Mouse (Mus musculus) liver, embryonic 11.5 days (tissue): ENCODE data around the gene Gm35549. TPM values are rescaled to one million over a fixed set of nuclear protein-coding genes. Genes with fewer than 3 reads are reported as not detected.

Experiments
- ATAC-seq: fragments of 200-750 bp; cut with Nextera tagmentation; replicated peaks from 2 replicates; pipeline ENCODE4 v1.8.0; 2017; ENCODE audit warnings: moderate number of reproducible peaks, mild to moderate bottlenecking, moderate TSS enrichment, moderate library complexity; ENCODE audit not compliant: low FRiP score
- DNase-seq: peaks from one replicate; pipeline ENCODE4 v3.0.0-alpha.2; 2017; ENCODE audit warnings: low spot score
- H3K27ac ChIP-seq: fragments of 300-500 bp; sonication (generic); 2 replicates; pipeline ENCODE4 v1.5.1; 2014; ENCODE audit warnings: mild to moderate bottlenecking, low read depth, low read length, control low read depth
- H3K27me3 ChIP-seq: fragments of 300-500 bp; sonication (generic); replicated peaks from 2 replicates; pipeline ENCODE4 v1.6.1; 2014; ENCODE audit warnings: low read length, mixed read lengths; ENCODE audit not compliant: control insufficient read depth, insufficient read depth
- H3K36me3 ChIP-seq: fragments of 300-500 bp; sonication (generic); 2 replicates; pipeline ENCODE4 v1.6.1; 2014; ENCODE audit warnings: mild to moderate bottlenecking, low read length, moderate library complexity, mixed read lengths; ENCODE audit not compliant: control insufficient read depth, insufficient read depth
- H3K4me1 ChIP-seq: fragments of 300-500 bp; sonication (generic); replicated peaks from 2 replicates; pipeline ENCODE4 v1.6.1; 2014; ENCODE audit warnings: low read length, mixed read lengths; ENCODE audit not compliant: control insufficient read depth, insufficient read depth
- H3K4me2 ChIP-seq: fragments of 300-500 bp; sonication (generic); 2 replicates; pipeline ENCODE4 v1.6.1; 2014; ENCODE audit warnings: mild to moderate bottlenecking, control low read depth, moderate library complexity
- H3K4me3 ChIP-seq: fragments of 300-500 bp; sonication (generic); 2 replicates; pipeline ENCODE4 v1.5.1; 2014; ENCODE audit warnings: low read depth, low read length, control low read depth
- H3K9ac ChIP-seq: fragments of 300-500 bp; sonication (generic); 2 replicates; pipeline ENCODE4 v1.6.1; 2014; ENCODE audit warnings: low read depth, low read length, control low read depth
- H3K9me3 ChIP-seq: fragments of 300-500 bp; sonication (generic); 2 replicates; pipeline ENCODE4 v1.6.1; 2016; ENCODE audit warnings: low read length, inconsistent platforms, mixed read lengths; ENCODE audit not compliant: control insufficient read depth
- WGBS: fragments of 180-500 bp; shearing (Covaris S2); extraction: QIAGEN DNeasy Blood & Tissue Kit; methylation state at CpG from one replicate; pipeline ENCODE4 v1.1.7; 2014; 5-methylcytosine and 5-hydroxymethylcytosine counted together
- polyA plus RNA-seq: library from polyadenylated mRNA; unstranded; fragments of >200 nt; fragmentation: Nextera tagmentation; extraction: Ambion mirVana; gene quantifications from 2 replicates; pipeline ENCODE4 v1.2.1, GENCODE M21; 2014

Gene Gm35549
- not detected in 2 replicates for polyA plus RNA-seq

DNA sequence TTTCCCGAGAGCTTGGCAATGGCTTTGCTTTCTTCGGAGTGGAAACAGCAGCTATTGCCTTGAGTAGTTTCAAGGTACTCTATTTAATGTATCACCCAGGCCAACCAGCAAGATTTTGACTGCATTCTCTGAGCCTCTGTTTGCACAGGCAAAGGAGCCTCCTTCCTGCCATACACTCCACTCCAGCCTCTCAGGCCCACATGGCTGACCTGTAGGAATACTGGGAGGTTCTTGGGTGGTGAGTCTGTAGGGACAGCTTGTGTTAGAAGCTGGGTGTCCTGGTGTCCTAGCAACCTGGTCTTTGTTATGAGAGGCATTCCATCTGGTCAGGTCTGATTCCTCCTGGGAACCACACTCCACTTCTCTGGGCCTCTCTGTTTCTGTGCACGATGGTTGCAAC, at the start of gene Gm35549:
Gene Gm35549, minus strand, starts transcription at position 276 of the 400 bp plus-strand sequence.
- Histone ChIP-seq H3K9ac (no peak within 1 kb of the TSS), H3K4me2 (no peak within 1 kb of the TSS), H3K4me3 (no peak within 1 kb of the TSS), H3K36me3 (peaks cover 3% of the 10 kb centered on the region; the same call in 1 of the 2 replicates), H3K4me1 (no peaks in the 10 kb centered on the region), H3K27ac (no peak within 1 kb of the TSS), H3K9me3 (no peaks in the 10 kb centered on the region; the same call in 1 of the 2 replicates), H3K27me3 (no peaks in the 10 kb centered on the region)
- ATAC-seq (no peak), DNase-seq (no peak)
- 83% methylated on average over 3 of the region's 3 CpGs for WGBS

DNA sequence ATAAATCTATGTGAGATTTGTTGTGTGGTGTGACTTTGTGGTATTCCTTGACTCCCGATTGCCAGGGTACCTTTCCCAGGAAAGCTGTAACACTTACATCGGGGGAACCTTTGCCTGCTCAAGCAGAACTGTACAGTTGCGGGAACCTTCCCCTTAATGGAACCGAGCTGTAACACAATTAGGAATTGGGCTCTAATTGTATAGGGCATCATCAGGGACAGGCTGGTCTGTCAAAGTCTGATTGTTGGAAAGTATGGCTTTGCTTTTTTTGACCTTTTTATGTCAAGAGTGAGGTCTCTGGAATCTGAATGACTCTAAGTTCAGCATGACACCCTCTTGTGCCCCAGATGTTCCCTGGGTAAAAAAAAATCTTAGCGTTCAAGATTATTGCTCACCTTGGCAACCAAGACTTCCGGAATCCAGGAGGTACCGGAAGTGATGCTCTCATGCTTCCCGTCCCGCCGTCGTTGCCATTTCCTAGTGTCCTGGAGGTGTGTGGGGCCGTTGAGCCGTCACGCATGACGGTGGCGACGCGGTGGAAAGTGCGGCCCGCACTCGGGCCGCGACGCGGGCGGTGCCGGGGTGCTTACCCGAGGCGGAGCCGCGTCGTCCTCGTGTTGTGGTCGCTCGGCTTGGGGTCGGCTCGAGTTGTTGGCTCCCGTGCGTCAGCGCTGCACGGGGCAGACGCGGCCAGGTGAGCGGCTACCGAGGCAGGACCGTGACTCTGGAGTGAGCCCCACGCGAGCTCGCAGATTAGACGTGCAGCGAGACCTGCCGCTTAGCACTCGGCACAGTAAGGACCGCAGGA, 42.7 kb upstream of the Gm35549 start:
- H3K4me3 ChIP-seq = peak overlapping the region; percentile 65
- H3K4me2 ChIP-seq = peak overlapping the region; percentile 91
- DNase-seq (peak; percentile 51), ATAC-seq (peak; percentile 70)
- H3K9ac ChIP-seq = peak overlapping the region; percentile 79
- no peaks in the 10 kb centered on the region for H3K36me3 ChIP-seq
- H3K9me3 ChIP-seq = no peaks in the 10 kb centered on the region
- H3K27ac ChIP-seq = no peak overlapping the region
- no peaks in the 10 kb centered on the region for H3K4me1 ChIP-seq
- H3K27me3 ChIP-seq = no peaks in the 10 kb centered on the region
- 6% methylated on average over 54 of the region's 54 CpGs for WGBS

- ATAC-seq = no peak
- H3K27me3 ChIP-seq = no peaks in the 10 kb centered on the region
- H3K27ac ChIP-seq = no peak within 1 kb of the TSS
- 75% methylated on average over 3 of the region's 3 CpGs for WGBS
- H3K4me1 ChIP-seq = no peaks in the 10 kb centered on the region
- no peak within 1 kb of the TSS for H3K9ac ChIP-seq
- no peaks in the 10 kb centered on the region for H3K36me3 ChIP-seq
- DNase-seq = no peak
- H3K4me3 ChIP-seq = peak within 1 kb of the TSS; percentile 65
- H3K4me2 ChIP-seq = peak within 1 kb of the TSS; percentile 91
- no peaks in the 10 kb centered on the region for H3K9me3 ChIP-seq
Observed at GRCm38 (mm10) chr9:122885385-122885784, 41.5 kb upstream of the Gm35549 start, which contains the start of gene Zkscan7. TSS of gene Zkscan7 (plus strand) at chr9:122885685.

DNA sequence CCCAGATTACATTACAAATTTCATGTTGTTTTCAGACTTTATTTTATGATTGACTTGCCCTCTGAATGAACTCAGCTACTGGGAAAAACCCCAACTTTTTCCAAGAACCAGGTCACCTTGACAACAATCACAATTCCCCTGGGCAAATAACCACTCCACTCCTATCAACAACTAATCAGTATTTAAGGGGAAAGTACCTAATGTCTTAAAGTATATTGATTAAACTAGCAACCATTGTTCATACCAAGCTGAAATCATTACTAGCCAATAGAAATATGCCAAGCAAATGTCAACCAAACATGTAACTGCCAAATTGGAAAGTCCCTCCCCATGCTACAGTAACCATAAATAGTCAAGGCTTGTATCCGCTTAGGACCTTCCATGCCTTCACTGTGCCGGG, 31.3 kb upstream of the Gm35549 start:
- no peak overlapping the region for H3K4me2 ChIP-seq
- no peak overlapping the region for H3K9ac ChIP-seq
- H3K4me1 ChIP-seq = no peaks in the 10 kb centered on the region
- ATAC-seq (no peak), DNase-seq (no peak)
- H3K36me3 ChIP-seq = no peaks in the 10 kb centered on the region
- no peak overlapping the region for H3K4me3 ChIP-seq
- no peaks in the 10 kb centered on the region; the same call in 1 of the 2 replicates for H3K9me3 ChIP-seq
- no peak overlapping the region for H3K27ac ChIP-seq
- WGBS = 83% methylated on average over 2 of the region's 2 CpGs
- H3K27me3 ChIP-seq = no peaks in the 10 kb centered on the region

- no peaks in the 10 kb centered on the region for H3K36me3 ChIP-seq
- no peak overlapping the region for H3K4me3 ChIP-seq
- H3K9me3 ChIP-seq = no peaks in the 10 kb centered on the region; the same call in 1 of the 2 replicates
- DNase-seq = no peak
- H3K9ac ChIP-seq = no peak overlapping the region
- no peak overlapping the region for H3K27ac ChIP-seq
- ATAC-seq = no peak
- no peaks in the 10 kb centered on the region for H3K27me3 ChIP-seq
- no peaks in the 10 kb centered on the region for H3K4me1 ChIP-seq
- H3K4me2 ChIP-seq = no peak overlapping the region
- 58% methylated on average over 1 of the region's 1 CpGs for WGBS
Observed at GRCm38 (mm10) chr9:122874653-122875052, 30.8 kb upstream of the Gm35549 start.

GRCm38 (mm10) chr9:122872595-122872994, 28.8 kb upstream of the Gm35549 start:
- Histone ChIP-seq H3K9ac (no peak overlapping the region), H3K4me1 (no peaks in the 10 kb centered on the region), H3K4me3 (no peak overlapping the region), H3K36me3 (no peaks in the 10 kb centered on the region), H3K27ac (no peak overlapping the region), H3K4me2 (no peak overlapping the region), H3K9me3 (no peaks in the 10 kb centered on the region; the same call in 1 of the 2 replicates), H3K27me3 (no peaks in the 10 kb centered on the region)
- ATAC-seq (no peak), DNase-seq (no peak)
- WGBS = 79% methylated on average over 4 of the region's 4 CpGs

- DNase-seq (no peak), ATAC-seq (no peak; the same call in 1 of the 2 replicates)
- Histone ChIP-seq H3K4me2 (peak overlapping the region; percentile 83), H3K4me3 (peak overlapping the region; percentile 74), H3K27me3 (no peaks in the 10 kb centered on the region), H3K4me1 (peaks cover 8% of the 10 kb centered on the region), H3K36me3 (peaks cover 16% of the 10 kb centered on the region), H3K9ac (peak overlapping the region; percentile 95), H3K27ac (no peak overlapping the region), H3K9me3 (peaks cover 10% of the 10 kb centered on the region)
- WGBS = 78% methylated on average over 4 of the region's 4 CpGs
Observed at GRCm38 (mm10) chr9:122866192-122866591, 22.4 kb upstream of the Gm35549 start.

DNA sequence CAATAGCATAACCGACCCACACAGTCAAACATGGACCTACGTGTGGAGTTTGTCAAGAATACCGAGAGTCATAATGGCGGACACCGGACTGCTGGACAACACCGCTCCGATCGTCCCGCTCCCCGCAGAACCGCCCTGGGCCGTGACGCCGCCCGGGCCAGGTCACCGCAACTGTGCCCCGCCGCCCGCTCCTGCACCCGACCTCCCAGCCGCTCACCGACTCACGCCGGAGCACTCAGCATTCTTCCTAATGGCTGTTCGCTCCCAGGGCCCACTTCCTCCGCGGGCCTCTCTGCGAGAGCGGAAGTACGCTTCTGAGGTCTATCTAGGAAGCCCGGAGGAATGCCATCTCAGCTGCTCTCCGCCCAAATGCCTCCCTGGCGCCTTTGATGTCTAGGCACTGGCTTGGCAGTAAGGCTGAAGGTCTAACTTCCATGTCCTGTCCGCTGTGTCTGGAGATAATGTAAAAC, 21.9 kb upstream of the Gm35549 start, which contains the start of gene Zfp445:
Gene Zfp445, minus strand, starts transcription at position 310 of the 470 bp plus-strand sequence.
- ATAC-seq (peak; percentile 93), DNase-seq (peak; percentile 88)
- 1% methylated on average over 34 of the region's 34 CpGs for WGBS
- H3K4me3 ChIP-seq = peak within 1 kb of the TSS; percentile 74
- peaks cover 12% of the 10 kb centered on the region for H3K9me3 ChIP-seq
- peak within 1 kb of the TSS; percentile 95 for H3K9ac ChIP-seq
- H3K27ac ChIP-seq = peak within 1 kb of the TSS; percentile 45
- peaks cover 8% of the 10 kb centered on the region for H3K4me1 ChIP-seq
- H3K36me3 ChIP-seq = peaks cover 20% of the 10 kb centered on the region
- peak within 1 kb of the TSS; percentile 83 for H3K4me2 ChIP-seq
- no peaks in the 10 kb centered on the region for H3K27me3 ChIP-seq
